Mouse (Mus musculus) forebrain, embryonic 15.5 days (tissue): ENCODE measurements at regions not wholly inside any gene's neighbourhood (a gene's known extent, or its start where the extent isn't known, plus 50 kb on each side); places are given as distances from the start of the nearest gene placed in this dataset.

Experiments used
- ATAC-seq: fragments of 200-750 bp; cut with Nextera tagmentation; replicated peaks from 2 replicates; pipeline ENCODE4 v1.8.0; 2017; ENCODE audit warnings: mild to moderate bottlenecking, moderate TSS enrichment, moderate library complexity
- H3K27ac ChIP-seq: fragments of 300-500 bp; sonication (generic); replicated peaks from 2 replicates; pipeline ENCODE4 v1.5.1; 2015; ENCODE audit warnings: mild to moderate bottlenecking, inconsistent platforms
- H3K27me3 ChIP-seq: fragments of 300-500 bp; sonication (generic); 2 replicates; pipeline ENCODE4 v1.6.1; 2015; ENCODE audit warnings: inconsistent platforms
- H3K36me3 ChIP-seq: fragments of 300-500 bp; sonication (generic); 2 replicates; pipeline ENCODE4 v1.6.1; 2015; ENCODE audit warnings: mild to moderate bottlenecking, inconsistent platforms
- H3K4me1 ChIP-seq: fragments of 300-500 bp; sonication (generic); 2 replicates; pipeline ENCODE4 v1.6.1; 2015; ENCODE audit warnings: inconsistent platforms
- H3K4me2 ChIP-seq: fragments of 300-500 bp; sonication (generic); replicated peaks from 2 replicates; pipeline ENCODE4 v1.6.1; 2015; ENCODE audit warnings: mild to moderate bottlenecking, inconsistent platforms
- H3K4me3 ChIP-seq: fragments of 300-500 bp; sonication (generic); 2 replicates; pipeline ENCODE4 v1.5.1; 2015; ENCODE audit warnings: mild to moderate bottlenecking, inconsistent platforms
- H3K9ac ChIP-seq: fragments of 300-500 bp; sonication (generic); replicated peaks from 2 replicates; pipeline ENCODE4 v1.6.1; 2015; ENCODE audit warnings: mild to moderate bottlenecking, inconsistent platforms
- H3K9me3 ChIP-seq: fragments of 300-500 bp; sonication (generic); 2 replicates; pipeline ENCODE4 v1.6.1; 2016; ENCODE audit warnings: inconsistent platforms
- WGBS: fragments of 180-500 bp; shearing (Covaris S2); methylation state at CpG from one replicate; pipeline ENCODE4 v1.1.7; 2015; ENCODE audit warnings: mixed read lengths; 5-methylcytosine and 5-hydroxymethylcytosine counted together

- WGBS, result 93% methylated on average over 4 of the region's 4 CpGs
- H3K27ac ChIP-seq, result no peak overlapping the region
Measured at GRCm38 (mm10) chr19:28205691-28206090, 194.7 kb upstream of the Rfx3 start.

DNA sequence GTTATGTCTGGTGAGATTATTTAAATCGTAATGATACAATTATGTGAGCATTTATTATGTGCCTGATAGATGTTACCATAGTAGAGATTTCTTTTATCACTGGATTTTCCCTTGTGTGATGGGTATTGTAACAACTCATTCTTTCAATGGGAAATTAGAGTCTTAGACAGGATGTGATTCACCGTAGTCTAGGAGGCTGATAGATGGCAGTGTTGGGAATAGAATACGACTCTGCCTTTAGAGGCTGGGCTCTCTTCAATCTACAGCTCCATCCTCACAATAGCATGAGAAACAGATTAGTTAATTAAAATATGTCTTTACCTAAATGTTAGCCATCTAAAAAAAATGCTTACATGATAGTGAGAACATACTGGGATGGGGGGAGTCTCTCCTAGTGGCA is 192.8 kb upstream of the Rfx3 start:
- WGBS, result 85% methylated on average over 3 of the region's 3 CpGs
- no peaks in the 10 kb centered on the region for H3K9me3 ChIP-seq
- 0 out of 2 replicates have a peak, but pooled peaks cover 3% of the 10 kb centered on the region for H3K4me1 ChIP-seq
- H3K4me3 ChIP-seq, result no peak overlapping the region
- H3K27me3 ChIP-seq, result no peaks in the 10 kb centered on the region
- H3K9ac ChIP-seq, result no peak overlapping the region
- H3K4me2 ChIP-seq, result no peak overlapping the region
- ATAC-seq, result no peak
- no peak overlapping the region for H3K27ac ChIP-seq
- no peaks in the 10 kb centered on the region for H3K36me3 ChIP-seq

More at GRCm38 (mm10) chr19:28205691-28206090, 194.7 kb upstream of the Rfx3 start:
- no peak overlapping the region for H3K4me2 ChIP-seq
- H3K4me1 ChIP-seq, result no peaks in the 10 kb centered on the region
- no peak overlapping the region for H3K9ac ChIP-seq
- no peak for ATAC-seq
- no peaks in the 10 kb centered on the region for H3K27me3 ChIP-seq
- H3K4me3 ChIP-seq, result no peak overlapping the region
- no peaks in the 10 kb centered on the region for H3K9me3 ChIP-seq
- H3K36me3 ChIP-seq, result no peaks in the 10 kb centered on the region

GRCm38 (mm10) chr19:28199385-28199784 is 188.4 kb upstream of the Rfx3 start:
- Histone ChIP-seq H3K27me3 (no peaks in the 10 kb centered on the region), H3K4me1 (0 out of 2 replicates have a peak, but pooled peaks cover 3% of the 10 kb centered on the region), H3K36me3 (no peaks in the 10 kb centered on the region), H3K4me3 (no peak overlapping the region), H3K27ac (no peak overlapping the region), H3K9me3 (no peaks in the 10 kb centered on the region), H3K4me2 (no peak overlapping the region), H3K9ac (no peak overlapping the region)
- ATAC-seq, result no peak
- WGBS, result 12% methylated on average over 8 of the region's 8 CpGs

DNA sequence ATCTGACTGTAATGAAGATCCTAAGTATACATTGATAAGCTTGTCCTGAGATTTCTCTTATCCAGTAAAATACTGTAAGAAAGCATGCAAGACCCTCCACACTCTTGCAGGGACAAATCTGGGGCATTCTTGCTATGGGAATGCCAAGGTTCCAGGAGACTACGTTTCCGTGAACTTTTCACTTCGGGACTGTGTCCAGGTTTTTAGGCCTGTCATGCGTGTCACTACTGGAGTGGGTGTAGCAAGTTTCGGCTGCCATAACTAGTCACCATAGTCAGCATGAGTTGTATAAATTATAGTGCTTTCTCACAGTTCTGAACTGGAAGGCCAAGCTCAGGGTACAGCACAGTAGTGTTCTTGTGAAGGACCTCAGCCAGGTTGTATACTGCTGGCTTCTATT is 185.9 kb upstream of the Rfx3 start:
- Histone ChIP-seq H3K27me3 (no peaks in the 10 kb centered on the region), H3K4me3 (no peak overlapping the region), H3K9ac (no peak overlapping the region), H3K27ac (no peak overlapping the region), H3K9me3 (no peaks in the 10 kb centered on the region), H3K4me2 (no peak overlapping the region), H3K4me1 (peaks cover 5% of the 10 kb centered on the region), H3K36me3 (no peaks in the 10 kb centered on the region)
- no peak for ATAC-seq
- 94% methylated on average over 5 of the region's 5 CpGs for WGBS

DNA sequence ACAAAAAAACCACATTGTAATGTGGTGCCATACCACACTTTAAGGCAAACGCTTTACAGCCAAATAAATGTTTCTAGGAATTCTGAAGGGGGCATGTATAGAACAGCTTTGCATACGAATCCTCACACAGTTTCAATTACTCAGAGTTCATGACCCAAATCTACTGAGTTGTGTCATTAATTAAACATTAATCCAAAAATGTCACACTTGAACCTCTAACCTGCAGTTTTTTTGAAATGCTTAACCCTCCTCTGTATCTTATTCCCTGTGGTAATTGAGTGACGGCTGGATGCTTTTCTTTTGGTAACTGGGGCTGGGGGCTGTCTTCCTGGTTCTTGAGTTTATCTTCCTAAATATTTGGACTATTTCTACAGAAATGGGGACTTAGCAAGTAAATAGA is 181.3 kb upstream of the Rfx3 start:
- H3K36me3 ChIP-seq, result no peaks in the 10 kb centered on the region
- WGBS, result 28% methylated on average over 3 of the region's 3 CpGs

DNA sequence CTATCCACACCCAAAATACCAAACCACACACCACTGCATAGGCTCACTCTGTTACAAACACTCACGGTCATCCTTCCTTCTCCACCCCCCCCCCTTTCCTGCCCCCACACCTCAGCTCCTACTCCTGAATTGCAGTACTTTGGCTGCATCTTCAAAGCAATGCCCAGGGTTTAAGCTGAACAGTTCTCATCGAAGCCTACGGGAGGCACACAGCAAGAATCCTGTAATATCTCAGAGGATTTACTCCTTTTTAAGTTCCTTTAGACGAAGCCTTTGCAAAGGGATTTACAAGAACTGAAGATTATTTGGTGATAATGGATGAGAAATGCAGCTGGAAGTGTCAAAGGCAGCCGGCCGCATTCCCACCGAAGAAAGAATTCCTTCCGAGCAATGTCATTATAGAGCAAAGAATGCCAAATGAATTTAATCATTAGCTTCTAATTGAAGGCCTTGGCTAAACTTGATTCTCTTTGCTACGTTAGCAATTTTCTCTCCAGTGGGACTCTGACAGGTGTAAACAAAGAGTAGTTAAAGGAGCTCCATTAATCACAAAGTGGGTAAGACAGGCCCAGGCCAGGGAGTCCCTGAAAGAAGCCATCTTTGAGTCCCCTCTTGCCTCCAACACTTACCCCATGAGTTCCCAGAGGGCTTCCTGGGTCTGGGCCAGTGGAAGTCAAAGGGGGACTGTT is 180.6 kb upstream of the Rfx3 start:
- H3K27ac ChIP-seq, result no peak overlapping the region
- no peak overlapping the region for H3K4me2 ChIP-seq
- H3K36me3 ChIP-seq, result no peaks in the 10 kb centered on the region
- ATAC-seq, result 0 out of 2 replicates have a peak, but pooled peaks have one; percentile 53
- no peaks in the 10 kb centered on the region for H3K27me3 ChIP-seq
- H3K4me3 ChIP-seq, result no peak overlapping the region
- H3K4me1 ChIP-seq, result peaks cover 13% of the 10 kb centered on the region
- 5% methylated on average over 9 of the region's 9 CpGs for WGBS
- H3K9ac ChIP-seq, result no peak overlapping the region
- no peaks in the 10 kb centered on the region for H3K9me3 ChIP-seq

More for the DNA sequence above, 181.3 kb upstream of the Rfx3 start:
- Histone ChIP-seq H3K4me2 (no peak overlapping the region), H3K4me1 (peaks cover 13% of the 10 kb centered on the region), H3K4me3 (no peak overlapping the region), H3K9me3 (no peaks in the 10 kb centered on the region), H3K9ac (no peak overlapping the region), H3K27me3 (no peaks in the 10 kb centered on the region), H3K27ac (no peak overlapping the region)
- ATAC-seq, result no peak

- H3K4me1 ChIP-seq, result peaks cover 13% of the 10 kb centered on the region
- no peak overlapping the region for H3K27ac ChIP-seq
- WGBS, result 75% methylated on average over 10 of the region's 10 CpGs
- no peak for ATAC-seq
- no peak overlapping the region for H3K4me2 ChIP-seq
- H3K9ac ChIP-seq, result no peak overlapping the region
- H3K9me3 ChIP-seq, result no peaks in the 10 kb centered on the region
- no peaks in the 10 kb centered on the region for H3K36me3 ChIP-seq
- no peaks in the 10 kb centered on the region for H3K27me3 ChIP-seq
- H3K4me3 ChIP-seq, result no peak overlapping the region
Measured at GRCm38 (mm10) chr19:28190250-28190649, 179.3 kb upstream of the Rfx3 start.

- H3K9me3 ChIP-seq, result no peaks in the 10 kb centered on the region
- no peak for ATAC-seq
Measured at GRCm38 (mm10) chr19:28188363-28188762, 177.4 kb upstream of the Rfx3 start.

DNA sequence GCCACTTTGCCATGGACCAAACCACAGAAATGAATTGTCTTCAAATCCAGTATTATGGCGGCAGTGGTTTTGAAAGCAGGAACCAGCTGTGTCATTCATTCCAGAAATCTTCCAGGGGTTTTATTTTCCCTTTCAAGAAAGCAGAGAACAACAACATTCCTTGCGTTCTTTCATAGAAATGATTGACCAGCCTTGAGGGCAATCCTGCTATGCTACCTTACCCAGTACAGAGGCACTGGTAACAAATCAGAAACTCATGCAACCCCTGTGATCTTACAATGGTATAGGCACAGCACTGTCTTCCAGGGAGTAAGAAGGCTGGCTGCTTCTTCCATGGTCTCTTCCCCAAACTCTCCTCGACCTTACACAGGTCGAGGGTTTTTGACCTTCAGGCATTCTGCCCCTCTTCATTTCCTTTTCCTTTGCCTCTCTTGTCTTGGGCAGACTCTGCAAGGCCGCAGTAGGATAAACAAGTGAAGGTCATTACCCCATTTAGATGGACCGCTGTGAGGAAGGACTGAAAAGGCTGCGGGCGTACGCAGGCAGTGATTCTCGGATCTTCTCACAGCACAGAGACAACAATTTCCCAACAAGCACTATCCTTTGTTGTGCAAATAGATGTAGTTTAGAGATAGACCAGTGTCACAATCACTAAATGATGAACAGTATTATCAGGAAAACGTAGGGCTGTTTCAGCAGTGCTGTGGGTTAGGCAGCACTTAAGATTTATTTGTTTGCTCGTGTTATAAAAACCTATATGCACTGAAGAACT is 171.6 kb upstream of the Rfx3 start:
- no peak for ATAC-seq
- Histone ChIP-seq H3K27me3 (no peaks in the 10 kb centered on the region), H3K9ac (no peak overlapping the region), H3K36me3 (no peaks in the 10 kb centered on the region), H3K4me3 (no peak overlapping the region), H3K4me2 (no peak overlapping the region), H3K27ac (no peak overlapping the region), H3K4me1 (no peaks in the 10 kb centered on the region), H3K9me3 (no peaks in the 10 kb centered on the region)
- WGBS, result 77% methylated on average over 12 of the region's 12 CpGs

More at GRCm38 (mm10) chr19:28188363-28188762, 177.4 kb upstream of the Rfx3 start:
- Histone ChIP-seq H3K4me2 (no peak overlapping the region), H3K4me1 (peaks cover 13% of the 10 kb centered on the region), H3K4me3 (no peak overlapping the region), H3K9ac (no peak overlapping the region), H3K27me3 (no peaks in the 10 kb centered on the region), H3K27ac (no peak overlapping the region), H3K36me3 (no peaks in the 10 kb centered on the region)
- WGBS, result 85% methylated on average over 6 of the region's 6 CpGs

DNA sequence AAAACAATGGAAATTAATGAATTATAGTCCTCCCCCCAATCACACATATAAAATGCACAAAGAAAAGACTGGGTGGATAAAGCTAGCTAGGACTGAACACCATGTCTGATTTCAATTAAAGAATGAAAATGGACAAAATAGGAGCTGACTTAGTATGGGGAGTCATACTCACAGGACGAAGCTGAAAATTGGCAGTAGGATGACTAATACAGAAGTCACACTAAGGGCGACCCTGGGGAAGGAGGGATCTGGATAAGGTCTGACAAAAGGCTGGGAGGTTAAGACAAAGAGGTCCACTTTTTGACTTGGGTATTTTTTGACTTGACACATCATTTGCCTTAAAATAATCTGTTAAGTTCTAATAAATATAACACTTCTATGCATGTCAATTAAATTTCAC is 170.2 kb upstream of the Rfx3 start:
- no peak overlapping the region for H3K9ac ChIP-seq
- no peak overlapping the region for H3K27ac ChIP-seq
- H3K36me3 ChIP-seq, result no peaks in the 10 kb centered on the region
- no peaks in the 10 kb centered on the region for H3K9me3 ChIP-seq
- H3K4me2 ChIP-seq, result no peak overlapping the region
- 91% methylated on average over 2 of the region's 2 CpGs for WGBS
- no peaks in the 10 kb centered on the region for H3K4me1 ChIP-seq
- H3K4me3 ChIP-seq, result no peak overlapping the region
- H3K27me3 ChIP-seq, result no peaks in the 10 kb centered on the region
- ATAC-seq, result no peak

- Histone ChIP-seq H3K27ac (no peak overlapping the region), H3K9ac (no peak overlapping the region), H3K4me2 (no peak overlapping the region), H3K4me3 (no peak overlapping the region), H3K9me3 (no peaks in the 10 kb centered on the region), H3K36me3 (no peaks in the 10 kb centered on the region), H3K27me3 (no peaks in the 10 kb centered on the region), H3K4me1 (no peaks in the 10 kb centered on the region)
- 90% methylated on average over 6 of the region's 6 CpGs for WGBS
- no peak for ATAC-seq
Measured at GRCm38 (mm10) chr19:28178114-28178513, 167.1 kb upstream of the Rfx3 start.

- Histone ChIP-seq H3K9ac (no peak overlapping the region), H3K9me3 (no peaks in the 10 kb centered on the region), H3K36me3 (no peaks in the 10 kb centered on the region), H3K27me3 (no peaks in the 10 kb centered on the region), H3K4me2 (no peak overlapping the region), H3K4me1 (no peaks in the 10 kb centered on the region), H3K27ac (no peak overlapping the region), H3K4me3 (no peak overlapping the region)
- WGBS, result 83% methylated on average over 6 of the region's 6 CpGs
- no peak for ATAC-seq
Measured at GRCm38 (mm10) chr19:28176821-28177220, 165.9 kb upstream of the Rfx3 start.
